Mouse (Mus musculus) heart, postnatal 14 days (tissue): ENCODE measurements around the gene Atp10b. TPM values are rescaled to one million over a fixed set of nuclear protein-coding genes. Genes with fewer than 3 reads are reported as not detected.

Experiments used
- DNase-seq, 2 experiments: peaks; one replicate each; pipeline ENCODE4 v3.0.0; 2021 to 2022
- intact Hi-C: fragments of 180-260 bp; cut with DNase I; formaldehyde crosslinking; loops from one replicate; pipeline ENCODE4 v1.15.1; 2025
- total RNA-seq, 2 experiments: library from RNA; stranded (reverse); gene quantifications; 2 replicates each; pipeline ENCODE4 v1.2.3; 2021

Gene Atp10b
- total RNA-seq, 2 experiments from 2014 or later = 0.05 TPM; not detected in 1

- intact Hi-C loops = no loop called here
- DNase-seq = no peak
Observed at GRCm38 (mm10) chr11:43311000-43311399, 161.3 kb downstream of the Atp10b start.

Other genes with a start within 250 kb of the Atp10b start
- not detected for gene Gm9972, start 114.1 kb upstream of the Atp10b start, total RNA-seq